Mouse (Mus musculus) embryonic facial prominence, embryonic 11.5 days (tissue): Measurements from ENCODE around the gene Hsd17b3. TPM values are rescaled to one million over a fixed set of nuclear protein-coding genes. Genes with fewer than 3 reads are reported as not detected.

Source experiments
- ATAC-seq: fragments of 200-750 bp; cut with Nextera tagmentation; replicated peaks from 2 replicates; pipeline ENCODE4 v1.8.0; 2017; ENCODE audit warnings: low read depth; ENCODE audit not compliant: insufficient number of reproducible peaks, low FRiP score, low TSS enrichment
- DNase-seq: peaks from one replicate; pipeline ENCODE4 v3.0.0-alpha.2; 2015; ENCODE audit warnings: low spot score
- H3K27ac ChIP-seq: fragments of 300-500 bp; sonication (generic); replicated peaks from 2 replicates; pipeline ENCODE4 v1.5.1; 2014; ENCODE audit warnings: mild to moderate bottlenecking, low read depth, low read length, control low read depth
- H3K27me3 ChIP-seq: fragments of 300-500 bp; sonication (generic); 2 replicates; pipeline ENCODE4 v1.6.1; 2014; ENCODE audit warnings: mild to moderate bottlenecking, low read length, moderate library complexity, mixed read lengths; ENCODE audit not compliant: control insufficient read depth, insufficient read depth
- H3K36me3 ChIP-seq: fragments of 300-500 bp; sonication (generic); replicated peaks from 2 replicates; pipeline ENCODE4 v1.6.1; 2014; ENCODE audit warnings: low read depth, mild to moderate bottlenecking, low read length, moderate library complexity, mixed read lengths; ENCODE audit not compliant: control insufficient read depth, insufficient read depth
- H3K4me1 ChIP-seq: fragments of 300-500 bp; sonication (generic); 2 replicates; pipeline ENCODE4 v1.6.1; 2014; ENCODE audit warnings: low read length, mixed read lengths; ENCODE audit not compliant: control insufficient read depth, insufficient read depth
- H3K4me2 ChIP-seq: fragments of 300-500 bp; sonication (generic); 2 replicates; pipeline ENCODE4 v1.6.1; 2014; ENCODE audit warnings: low read depth, mild to moderate bottlenecking, control low read depth, low read length, moderate library complexity
- H3K4me3 ChIP-seq: fragments of 300-500 bp; sonication (generic); 2 replicates; pipeline ENCODE4 v1.5.1; 2014; ENCODE audit warnings: low read depth, low read length, control low read depth
- H3K9ac ChIP-seq: fragments of 300-500 bp; sonication (generic); replicated peaks from 2 replicates; pipeline ENCODE4 v1.6.1; 2014; ENCODE audit warnings: mild to moderate bottlenecking, control low read depth, low read length
- H3K9me3 ChIP-seq: fragments of 300-500 bp; sonication (generic); replicated peaks from 2 replicates; pipeline ENCODE4 v1.6.1; 2016; ENCODE audit warnings: mild to moderate bottlenecking, low read length, inconsistent platforms, mixed read lengths; ENCODE audit not compliant: control insufficient read depth
- WGBS: fragments of 180-500 bp; shearing (Covaris S2); extraction: QIAGEN DNeasy Blood & Tissue Kit; methylation state at CpG from one replicate; pipeline ENCODE4 v1.1.7; 2014; 5-methylcytosine and 5-hydroxymethylcytosine counted together
- polyA plus RNA-seq: library from polyadenylated mRNA; unstranded; fragments of >200 nt; fragmentation: Nextera tagmentation; extraction: Ambion mirVana; gene quantifications from 2 replicates; pipeline ENCODE4 v1.2.1, GENCODE M21; 2014

Hsd17b3 gene
- polyA plus RNA-seq, 1 experiment from 2014 or later = not detected

GRCm38 (mm10) chr13:64050895-64051294 is 38.1 kb downstream of the Hsd17b3 start:
- no peak overlapping the region for H3K9ac ChIP-seq
- ATAC-seq = no peak
- no peaks in the 10 kb centered on the region for H3K27me3 ChIP-seq
- WGBS = 70% methylated on average over 4 of the region's 4 CpGs
- no peak overlapping the region for H3K4me2 ChIP-seq
- DNase-seq = peak; percentile 42
- H3K36me3 ChIP-seq = no peaks in the 10 kb centered on the region
- H3K4me3 ChIP-seq = no peak overlapping the region
- H3K27ac ChIP-seq = no peak overlapping the region
- no peaks in the 10 kb centered on the region; the same call in 1 of the 2 replicates for H3K9me3 ChIP-seq
- H3K4me1 ChIP-seq = no peaks in the 10 kb centered on the region

- Histone ChIP-seq H3K9ac (no peak overlapping the region), H3K4me1 (no peaks in the 10 kb centered on the region)
- ATAC-seq = no peak
Measured at GRCm38 (mm10) chr13:64049535-64049934, 39.5 kb downstream of the Hsd17b3 start.

GRCm38 (mm10) chr13:64048467-64048866 is 40.6 kb downstream of the Hsd17b3 start:
- Histone ChIP-seq H3K4me2 (no peak overlapping the region), H3K4me1 (no peaks in the 10 kb centered on the region), H3K36me3 (no peaks in the 10 kb centered on the region), H3K9me3 (no peaks in the 10 kb centered on the region; the same call in 1 of the 2 replicates), H3K27ac (no peak overlapping the region), H3K27me3 (no peaks in the 10 kb centered on the region), H3K9ac (no peak overlapping the region), H3K4me3 (no peak overlapping the region)
- WGBS = 91% methylated on average over 2 of the region's 2 CpGs
- ATAC-seq (no peak), DNase-seq (no peak)

More at GRCm38 (mm10) chr13:64049535-64049934, 39.5 kb downstream of the Hsd17b3 start:
- Histone ChIP-seq H3K4me2 (no peak overlapping the region), H3K27ac (no peak overlapping the region), H3K4me3 (no peak overlapping the region), H3K9me3 (no peaks in the 10 kb centered on the region; the same call in 1 of the 2 replicates), H3K27me3 (no peaks in the 10 kb centered on the region), H3K36me3 (no peaks in the 10 kb centered on the region)
- no peak for DNase-seq

DNA sequence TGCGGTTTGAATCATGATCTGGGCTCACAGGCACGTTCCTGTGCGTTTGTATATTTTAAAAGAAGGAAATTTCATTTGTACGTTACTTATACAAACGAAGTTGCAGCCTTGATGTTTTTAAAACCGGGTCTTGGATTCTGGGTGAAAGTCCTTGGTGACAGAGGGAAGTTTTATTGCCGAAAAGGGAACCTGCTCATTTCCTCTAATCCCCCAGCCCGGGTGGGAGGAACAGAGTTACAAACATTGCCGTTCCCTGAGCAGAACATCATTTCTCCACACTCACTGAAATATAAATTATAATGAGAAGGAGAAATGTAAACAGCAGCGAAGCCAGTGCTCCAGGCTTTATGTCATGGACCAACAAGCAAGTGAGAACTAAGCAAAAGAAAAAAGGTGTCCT is 49.1 kb downstream of the Hsd17b3 start:
- Histone ChIP-seq H3K9ac (no peak overlapping the region), H3K4me2 (no peak overlapping the region), H3K9me3 (no peaks in the 10 kb centered on the region), H3K27ac (no peak overlapping the region), H3K27me3 (no peaks in the 10 kb centered on the region), H3K36me3 (no peaks in the 10 kb centered on the region), H3K4me1 (peaks cover 3% of the 10 kb centered on the region; the same call in 1 of the 2 replicates), H3K4me3 (no peak overlapping the region)
- WGBS = 71% methylated on average over 10 of the region's 10 CpGs
- no peak for ATAC-seq
- no peak for DNase-seq

- H3K9ac ChIP-seq = no peak overlapping the region
- DNase-seq (peak; percentile 49), ATAC-seq (no peak)
- no peaks in the 10 kb centered on the region for H3K27me3 ChIP-seq
- no peak overlapping the region for H3K4me2 ChIP-seq
- H3K4me1 ChIP-seq = peaks cover 4% of the 10 kb centered on the region; the same call in 1 of the 2 replicates
- H3K27ac ChIP-seq = no peak overlapping the region
- H3K9me3 ChIP-seq = no peaks in the 10 kb centered on the region
- H3K36me3 ChIP-seq = no peaks in the 10 kb centered on the region
- H3K4me3 ChIP-seq = no peak overlapping the region
Measured at GRCm38 (mm10) chr13:64038114-64038513, 50.9 kb downstream of the Hsd17b3 start.

- Histone ChIP-seq H3K4me3 (no peak overlapping the region), H3K9me3 (no peaks in the 10 kb centered on the region), H3K4me2 (no peak overlapping the region), H3K27me3 (no peaks in the 10 kb centered on the region), H3K9ac (no peak overlapping the region), H3K27ac (no peak overlapping the region), H3K4me1 (peaks cover 4% of the 10 kb centered on the region; the same call in 1 of the 2 replicates), H3K36me3 (no peaks in the 10 kb centered on the region)
- peak; percentile 91 for DNase-seq
- 15% methylated on average over 13 of the region's 13 CpGs for WGBS
- peak; percentile 66 for ATAC-seq
Measured at GRCm38 (mm10) chr13:64036079-64037011, 52.7 kb downstream of the Hsd17b3 start.

GRCm38 (mm10) chr13:64035036-64035435 is 54.0 kb downstream of the Hsd17b3 start:
- Histone ChIP-seq H3K4me2 (no peak overlapping the region), H3K9me3 (no peaks in the 10 kb centered on the region), H3K4me3 (no peak overlapping the region), H3K27ac (no peak overlapping the region), H3K4me1 (peaks cover 4% of the 10 kb centered on the region; the same call in 1 of the 2 replicates), H3K27me3 (no peaks in the 10 kb centered on the region), H3K9ac (peak overlapping the region; percentile 37), H3K36me3 (no peaks in the 10 kb centered on the region)
- ATAC-seq (0 out of 2 replicates have a peak, but pooled peaks have one; percentile 49), DNase-seq (peak; percentile 9)
- 12% methylated on average over 8 of the region's 8 CpGs for WGBS

- H3K9ac ChIP-seq = no peak overlapping the region
- ATAC-seq (no peak), DNase-seq (no peak)
- H3K27ac ChIP-seq = no peak overlapping the region
- H3K4me2 ChIP-seq = no peak overlapping the region
- 82% methylated on average over 6 of the region's 6 CpGs for WGBS
- peaks cover 4% of the 10 kb centered on the region; the same call in 1 of the 2 replicates for H3K4me1 ChIP-seq
- no peaks in the 10 kb centered on the region for H3K27me3 ChIP-seq
- no peaks in the 10 kb centered on the region for H3K36me3 ChIP-seq
- no peaks in the 10 kb centered on the region for H3K9me3 ChIP-seq
- no peak overlapping the region for H3K4me3 ChIP-seq
Measured at GRCm38 (mm10) chr13:64033921-64034320, 55.1 kb downstream of the Hsd17b3 start.
